Mouse (Mus musculus): ENCODE measurements around the gene Upp2.

- no peak for TF ChIP-seq CTCF (IDR thresholded peaks at IDR 0.05; ENCODE audit: low read depth, low read length)
- TF ChIP-seq GATA1 (IDR thresholded peaks at IDR 0.05; ENCODE audit: borderline replicate concordance, low read length): no peak
- TF ChIP-seq POLR2AphosphoS5 (IDR thresholded peaks at IDR 0.05; ENCODE audit: insufficient replicate concordance, low read depth, low read length): no peak
These were observed 17.1 kb upstream of the Upp2 start for GRCm38 (mm10) chr2:58549960-58550359.
